Mouse (Mus musculus) G1E (cell line): ENCODE measurements around the gene Slc30a7.

ENCODE experiments used
- CTCF ChIP-seq: IDR thresholded peaks from 2 replicates; pipeline ENCODE4 v1.5.1; 2012; ENCODE audit warnings: low read depth, low read length, inconsistent platforms, mixed read lengths
- TAL1 ChIP-seq: conservative IDR thresholded peaks from 2 replicates; pipeline ENCODE4 v1.6.1; 2012; ENCODE audit warnings: low read depth, low read length, inconsistent platforms, mixed read lengths

DNA sequence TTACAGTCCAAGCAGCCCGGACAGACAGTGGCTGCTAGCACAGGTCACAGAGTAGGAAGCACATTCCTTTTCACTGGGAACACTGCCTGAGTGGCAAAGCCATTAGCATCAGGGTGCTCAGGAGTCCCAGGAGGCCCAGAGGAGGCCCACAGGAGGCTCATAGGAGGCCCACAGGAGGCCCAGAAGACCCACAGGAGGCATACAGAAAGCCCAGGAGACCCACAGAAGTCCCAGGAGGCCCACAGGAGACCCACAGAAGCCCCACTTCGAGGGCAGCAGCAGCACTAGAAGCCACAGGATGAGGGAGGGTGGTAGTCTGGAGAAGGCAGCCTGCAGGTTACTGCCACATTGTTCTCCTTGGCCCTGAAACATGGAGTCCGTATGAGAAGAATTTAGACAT lies 54.1 kb downstream of the Slc30a7 start:
- TF ChIP-seq TAL1, result no peak
- no peak for TF ChIP-seq CTCF
